Mouse (Mus musculus) heart, embryonic 15.5 days (tissue): ENCODE results near the gene Castor2. TPM values are rescaled to one million over a fixed set of nuclear protein-coding genes. Genes with fewer than 3 reads are reported as not detected.

Source experiments
- ATAC-seq: fragments of 200-750 bp; cut with Nextera tagmentation; replicated peaks from 2 replicates; pipeline ENCODE4 v1.8.0; 2017; ENCODE audit warnings: low read depth, moderate TSS enrichment; ENCODE audit not compliant: insufficient number of reproducible peaks, insufficient read depth, low FRiP score
- H3K27ac ChIP-seq: fragments of 300-500 bp; sonication (generic); 2 replicates; pipeline ENCODE4 v1.5.1; 2015; ENCODE audit warnings: mild to moderate bottlenecking, inconsistent platforms
- H3K27me3 ChIP-seq: fragments of 300-500 bp; sonication (generic); 2 replicates; pipeline ENCODE4 v1.6.1; 2015; ENCODE audit warnings: inconsistent platforms
- H3K36me3 ChIP-seq: fragments of 300-500 bp; sonication (generic); 2 replicates; pipeline ENCODE4 v1.6.1; 2015; ENCODE audit warnings: mild to moderate bottlenecking, inconsistent platforms
- H3K4me1 ChIP-seq: fragments of 300-500 bp; sonication (generic); replicated peaks from 2 replicates; pipeline ENCODE4 v1.6.1; 2015; ENCODE audit warnings: inconsistent platforms
- H3K4me2 ChIP-seq: fragments of 300-500 bp; sonication (generic); 2 replicates; pipeline ENCODE4 v1.6.1; 2015; ENCODE audit warnings: inconsistent platforms, mild to moderate bottlenecking, moderate library complexity
- H3K4me3 ChIP-seq: fragments of 300-500 bp; sonication (generic); 2 replicates; pipeline ENCODE4 v1.5.1; 2015; ENCODE audit warnings: mild to moderate bottlenecking, inconsistent platforms
- H3K9ac ChIP-seq: fragments of 300-500 bp; sonication (generic); 2 replicates; pipeline ENCODE4 v1.6.1; 2015; ENCODE audit warnings: mild to moderate bottlenecking, inconsistent platforms
- H3K9me3 ChIP-seq: fragments of 300-500 bp; sonication (generic); replicated peaks from 2 replicates; pipeline ENCODE4 v1.6.1; 2016; ENCODE audit warnings: inconsistent platforms
- WGBS: fragments of 180-500 bp; shearing (Covaris S2); methylation state at CpG from one replicate; pipeline ENCODE4 v1.1.7; 2015; ENCODE audit warnings: mixed read lengths; 5-methylcytosine and 5-hydroxymethylcytosine counted together
- polyA plus RNA-seq: library from polyadenylated mRNA; unstranded; fragments of >200 nt; fragmentation: Nextera tagmentation; extraction: Ambion mirVana; gene quantifications from 2 replicates; pipeline ENCODE4 v1.2.1, GENCODE M21; 2015

Gene Castor2
- polyA plus RNA-seq, 1 experiment from 2014 or later, result 5.0 TPM

GRCm38 (mm10) chr5:134080685-134081548 is 18.6 kb upstream of the Castor2 start:
- no peak overlapping the region for H3K4me3 ChIP-seq
- H3K9me3 ChIP-seq, result no peaks in the 10 kb centered on the region
- peaks cover 9% of the 10 kb centered on the region; the same call in 1 of the 2 replicates for H3K4me1 ChIP-seq
- H3K4me2 ChIP-seq, result 0 out of 2 replicates have a peak overlapping the region, but pooled peaks have one; percentile 21
- 34% methylated on average over 18 of the region's 18 CpGs for WGBS
- ATAC-seq, result peak; percentile 39
- H3K27me3 ChIP-seq, result no peaks in the 10 kb centered on the region
- H3K27ac ChIP-seq, result no peak overlapping the region
- no peak overlapping the region for H3K9ac ChIP-seq
- no peaks in the 10 kb centered on the region for H3K36me3 ChIP-seq

GRCm38 (mm10) chr5:134085227-134085626 is 14.3 kb upstream of the Castor2 start:
- ATAC-seq, result no peak
- no peaks in the 10 kb centered on the region for H3K9me3 ChIP-seq
- H3K27me3 ChIP-seq, result no peaks in the 10 kb centered on the region
- WGBS, result 66% methylated on average over 4 of the region's 4 CpGs
- H3K4me1 ChIP-seq, result peaks cover 14% of the 10 kb centered on the region
- H3K9ac ChIP-seq, result no peak overlapping the region
- no peak overlapping the region for H3K27ac ChIP-seq
- H3K4me3 ChIP-seq, result no peak overlapping the region
- H3K36me3 ChIP-seq, result no peaks in the 10 kb centered on the region
- no peak overlapping the region for H3K4me2 ChIP-seq

DNA sequence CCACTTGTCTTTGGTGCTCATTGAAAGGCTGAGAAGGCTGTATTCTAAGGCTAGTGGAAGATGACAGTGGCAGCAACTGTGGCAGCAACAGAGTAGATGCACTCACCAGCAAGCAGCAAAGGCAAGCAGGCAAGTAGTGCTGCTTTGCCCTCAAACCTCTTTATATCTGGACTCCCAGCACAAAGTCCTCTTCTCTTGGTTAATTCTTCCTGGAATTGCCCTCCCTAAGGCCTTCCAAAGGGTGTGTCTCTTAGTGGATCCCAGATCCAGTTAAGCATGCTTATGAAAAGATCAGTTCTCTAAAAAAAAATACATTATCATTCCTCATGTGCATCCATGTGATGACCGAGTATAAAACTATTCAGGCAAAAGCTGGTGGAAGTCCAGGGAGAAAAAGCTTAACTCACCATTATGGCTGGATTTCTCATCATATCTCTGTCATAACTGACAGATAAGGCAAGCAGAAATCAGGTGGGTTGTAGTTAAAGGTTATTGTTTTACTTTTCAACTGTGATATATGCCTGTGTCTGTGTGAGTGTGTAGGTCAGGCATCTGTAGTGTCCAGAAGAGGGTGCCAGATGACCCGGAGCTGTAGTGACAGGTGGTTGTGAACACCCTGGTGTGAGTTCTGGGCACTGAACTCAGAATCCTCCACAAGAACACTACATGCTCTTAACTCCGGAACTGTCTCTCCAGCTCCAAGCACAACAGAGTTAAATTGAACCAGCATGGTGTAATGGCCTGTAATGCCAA is 13.4 kb upstream of the Castor2 start:
- Histone ChIP-seq H3K36me3 (no peaks in the 10 kb centered on the region), H3K9me3 (no peaks in the 10 kb centered on the region), H3K4me3 (no peak overlapping the region), H3K4me2 (no peak overlapping the region), H3K9ac (no peak overlapping the region), H3K4me1 (peaks cover 7% of the 10 kb centered on the region), H3K27me3 (no peaks in the 10 kb centered on the region), H3K27ac (no peak overlapping the region)
- no peak for ATAC-seq
- 83% methylated on average over 3 of the region's 3 CpGs for WGBS

- Histone ChIP-seq H3K27me3 (no peaks in the 10 kb centered on the region), H3K4me3 (no peak overlapping the region), H3K36me3 (no peaks in the 10 kb centered on the region), H3K27ac (peak overlapping the region; percentile 45), H3K9me3 (no peaks in the 10 kb centered on the region), H3K9ac (no peak overlapping the region), H3K4me1 (peaks cover 5% of the 10 kb centered on the region), H3K4me2 (no peak overlapping the region)
- WGBS, result 40% methylated on average over 5 of the region's 5 CpGs
- no peak for ATAC-seq
Observed at GRCm38 (mm10) chr5:134087211-134087610, 12.3 kb upstream of the Castor2 start.

- ATAC-seq, result no peak
- 72% methylated on average over 2 of the region's 2 CpGs for WGBS
Observed at GRCm38 (mm10) chr5:134095766-134096165, 3.7 kb upstream of the Castor2 start.

GRCm38 (mm10) chr5:134098341-134098902 is 1.1 kb upstream of the Castor2 start:
- Histone ChIP-seq H3K4me2 (peak overlapping the region; percentile 97), H3K27ac (no peak overlapping the region), H3K36me3 (no peaks in the 10 kb centered on the region), H3K4me1 (peaks cover 25% of the 10 kb centered on the region), H3K9me3 (no peaks in the 10 kb centered on the region), H3K9ac (peak overlapping the region; percentile 87), H3K27me3 (no peaks in the 10 kb centered on the region), H3K4me3 (peak overlapping the region; percentile 87)
- WGBS, result 46% methylated on average over 13 of the region's 13 CpGs
- ATAC-seq, result no peak

More at GRCm38 (mm10) chr5:134095766-134096165, 3.7 kb upstream of the Castor2 start:
- peaks cover 11% of the 10 kb centered on the region for H3K4me1 ChIP-seq
- H3K36me3 ChIP-seq, result no peaks in the 10 kb centered on the region
- H3K27ac ChIP-seq, result no peak overlapping the region
- H3K4me3 ChIP-seq, result no peak overlapping the region
- no peaks in the 10 kb centered on the region for H3K27me3 ChIP-seq
- H3K4me2 ChIP-seq, result no peak overlapping the region
- H3K9me3 ChIP-seq, result no peaks in the 10 kb centered on the region
- H3K9ac ChIP-seq, result no peak overlapping the region

GRCm38 (mm10) chr5:134098976-134099375 is 535 bp upstream of the Castor2 start:
- H3K4me1 ChIP-seq, result peaks cover 25% of the 10 kb centered on the region
- peak overlapping the region; percentile 26 for H3K27ac ChIP-seq
- no peaks in the 10 kb centered on the region for H3K27me3 ChIP-seq
- peak overlapping the region; percentile 87 for H3K4me3 ChIP-seq
- H3K36me3 ChIP-seq, result no peaks in the 10 kb centered on the region
- H3K9me3 ChIP-seq, result no peaks in the 10 kb centered on the region
- peak overlapping the region; percentile 87 for H3K9ac ChIP-seq
- no peak; the same call in 1 of the 2 replicates for ATAC-seq
- 0% methylated on average over 17 of the region's 17 CpGs for WGBS
- peak overlapping the region; percentile 97 for H3K4me2 ChIP-seq

DNA sequence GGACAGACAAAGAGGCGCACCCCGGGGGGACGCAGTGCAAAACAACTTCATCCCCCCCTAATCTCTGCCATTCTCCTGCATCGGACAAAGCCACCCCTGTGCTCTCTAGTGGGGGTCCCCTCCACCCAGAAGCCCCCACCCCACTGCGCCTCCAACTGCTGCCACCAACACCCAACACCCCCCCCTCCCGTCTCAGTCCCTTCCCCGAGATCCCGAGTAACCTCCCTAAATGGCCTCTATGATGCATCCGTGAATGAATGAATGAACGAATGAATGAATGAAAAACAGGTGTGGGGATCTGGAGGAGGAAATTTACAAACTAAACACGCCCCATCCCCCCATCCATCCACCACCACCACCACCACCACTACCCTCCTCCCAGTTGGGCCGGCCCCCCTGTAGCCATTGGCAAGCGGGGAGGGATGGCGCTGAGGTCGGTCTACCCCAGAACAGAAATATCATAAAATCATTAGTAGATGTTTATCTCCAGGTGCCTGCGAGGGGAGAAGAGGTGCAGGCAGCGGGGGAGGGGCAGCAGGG is 791 bp downstream of the Castor2 start:
- Histone ChIP-seq H3K27me3 (no peaks in the 10 kb centered on the region), H3K36me3 (no peaks in the 10 kb centered on the region), H3K4me1 (peaks cover 25% of the 10 kb centered on the region), H3K9me3 (no peaks in the 10 kb centered on the region), H3K4me3 (peak overlapping the region; percentile 87), H3K4me2 (peak overlapping the region; percentile 97), H3K27ac (no peak overlapping the region), H3K9ac (peak overlapping the region; percentile 87)
- no peak for ATAC-seq
- WGBS, result 6% methylated on average over 16 of the region's 17 CpGs

DNA sequence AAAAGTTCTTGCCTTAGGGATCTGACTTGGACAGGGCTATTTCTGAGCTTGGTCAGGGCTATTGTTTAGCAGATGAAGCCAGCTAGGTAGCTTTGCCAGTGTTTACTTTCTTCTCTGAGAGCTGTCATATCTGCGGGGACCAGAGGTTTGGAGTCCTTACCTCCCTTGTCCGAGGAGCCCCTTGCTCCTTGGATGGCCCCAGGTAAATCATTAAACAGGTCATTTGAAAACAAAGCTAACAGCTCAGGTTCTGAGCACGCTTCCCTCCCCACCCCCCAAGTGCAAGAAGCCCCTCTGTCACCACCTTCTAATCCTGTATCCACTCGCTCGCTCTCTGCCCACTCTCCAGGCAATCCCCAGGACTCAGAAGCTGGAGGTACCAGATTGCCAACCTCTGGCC is 1.8 kb downstream of the Castor2 start:
- ATAC-seq, result no peak
- Histone ChIP-seq H3K4me3 (no peak overlapping the region), H3K27me3 (no peaks in the 10 kb centered on the region), H3K4me2 (no peak overlapping the region), H3K36me3 (no peaks in the 10 kb centered on the region), H3K9ac (no peak overlapping the region), H3K9me3 (no peaks in the 10 kb centered on the region), H3K4me1 (peaks cover 25% of the 10 kb centered on the region), H3K27ac (no peak overlapping the region)
- 72% methylated on average over 5 of the region's 5 CpGs for WGBS

- ATAC-seq, result no peak
- H3K27me3 ChIP-seq, result no peaks in the 10 kb centered on the region
- no peak overlapping the region for H3K4me3 ChIP-seq
- 27% methylated on average over 5 of the region's 5 CpGs for WGBS
- no peak overlapping the region for H3K9ac ChIP-seq
- H3K4me1 ChIP-seq, result peaks cover 25% of the 10 kb centered on the region
- H3K27ac ChIP-seq, result no peak overlapping the region
- no peaks in the 10 kb centered on the region for H3K36me3 ChIP-seq
- no peak overlapping the region for H3K4me2 ChIP-seq
- H3K9me3 ChIP-seq, result no peaks in the 10 kb centered on the region
Observed at GRCm38 (mm10) chr5:134101883-134102282, 2.4 kb downstream of the Castor2 start.

GRCm38 (mm10) chr5:134102720-134103119 is 3.2 kb downstream of the Castor2 start:
- Histone ChIP-seq H3K27ac (no peak overlapping the region), H3K4me1 (peaks cover 25% of the 10 kb centered on the region), H3K27me3 (no peaks in the 10 kb centered on the region), H3K4me2 (0 out of 2 replicates have a peak overlapping the region, but pooled peaks have one; percentile 8), H3K9ac (no peak overlapping the region), H3K4me3 (no peak overlapping the region), H3K9me3 (no peaks in the 10 kb centered on the region), H3K36me3 (no peaks in the 10 kb centered on the region)
- 47% methylated on average over 6 of the region's 6 CpGs for WGBS
- ATAC-seq, result no peak
